In genomic region chr15:85708843-85709242, GRCm38 (mm10) we compare ENCODE assay signal across 7 mouse cellular contexts. TPM values are rescaled to one million over a fixed set of nuclear protein-coding genes. Genes with fewer than 3 reads are reported as not detected.
DNase-seq lines count a peak whose midpoint lies in the region; ATAC-seq and TF ChIP-seq lines count a peak whose summit lies in the region.

No protein-coding gene starts in this region.

- no peak for TF ChIP-seq EP300 in MEL (IDR thresholded peaks at IDR 0.05; ENCODE audit: low read depth in 1 of 2, low read length in 2 of 2)

- 71% methylated on average over 4 of the region's 4 CpGs for WGBS in intestine, embryonic 16.5 days

- intact Hi-C loops in heart, postnatal 10 days (cut with DNase I) = loop anchor here (1.0 kb wide), 1 partner anchor 99 kb away; no protein-coding TSS in a partner anchor
- intact Hi-C loops in heart, postnatal 25 days (cut with DNase I) = loop anchor here (1.0 kb wide), 1 partner anchor 96 kb away; no protein-coding TSS in a partner anchor

- no peak for TF ChIP-seq CTCF in MEL (IDR thresholded peaks at IDR 0.05 in 2 of 3, conservative IDR thresholded peaks at IDR 0.05 in 1 of 3; ENCODE audit: control insufficient read depth in 1 of 3, insufficient read depth in 1 of 3, low read depth in 2 of 3, low read length in 3 of 3, poor library complexity in 1 of 3, severe bottlenecking in 1 of 3)

- ATAC-seq in intestine, embryonic 16.5 days = peak; percentile 26

- H3K9me3 ChIP-seq in MEL (replicated peaks; ENCODE audit: insufficient read depth, low read length) = no peaks in the 10 kb centered on the region
- no peaks in the 10 kb centered on the region for H3K9me3 ChIP-seq in intestine, embryonic 16.5 days (ENCODE audit: control insufficient read depth, low read length)

- no peak overlapping the region for H3K4me2 ChIP-seq in intestine, embryonic 16.5 days (ENCODE audit: low read depth, low read length)

- no peak overlapping the region for H3K27ac ChIP-seq in MEL (ENCODE audit: control insufficient read depth, low read depth, low read length)
- peak overlapping the region; percentile 18; the same call in 1 of the 2 replicates for H3K27ac ChIP-seq in intestine, embryonic 16.5 days (ENCODE audit: low read length)

- no peaks in the 10 kb centered on the region for H3K27me3 ChIP-seq in MEL (ENCODE audit: control insufficient read depth in 1 of 2, insufficient read depth in 2 of 2, low read length in 2 of 2)
- no peaks in the 10 kb centered on the region for H3K27me3 ChIP-seq in intestine, embryonic 16.5 days (replicated peaks; ENCODE audit: control insufficient read depth, insufficient read depth, low read length)

- H3K4me3 ChIP-seq in MEL (ENCODE audit: control insufficient read depth in 1 of 2, insufficient read depth in 1 of 2, low read depth in 2 of 2, low read length in 2 of 2) = no peak overlapping the region
- H3K4me3 ChIP-seq in intestine, embryonic 16.5 days (ENCODE audit: low read length) = no peak overlapping the region

- H3K9ac ChIP-seq in MEL (ENCODE audit: control insufficient read depth, low read depth, low read length, poor library complexity, severe bottlenecking) = no peak overlapping the region
- no peak overlapping the region for H3K9ac ChIP-seq in intestine, embryonic 16.5 days (ENCODE audit: low read depth, low read length)

- peak; percentile 65 to 70 for DNase-seq in heart, postnatal 10 days
- DNase-seq in heart, postnatal 25 days (ENCODE audit: low spot score) = no peak
- DNase-seq in 3134 (ENCODE audit: extremely low read depth, insufficient read length, low spot score) (peak; percentile 72), MEL (ENCODE audit: low read depth, low spot score) (no peak)
- DNase-seq in thymus, postnatal 36 days = no peak
- DNase-seq in spleen, adult 12 weeks (ENCODE audit: low spot score) = no peak

- TF ChIP-seq POLR2A in MEL (IDR thresholded peaks at IDR 0.05; ENCODE audit: control insufficient read depth in 1 of 2, insufficient read depth in 1 of 2, low read depth in 1 of 2, low read length in 2 of 2, poor library complexity in 1 of 2) = no peak

- TF ChIP-seq RAD21 in MEL (IDR thresholded peaks at IDR 0.05; ENCODE audit: low read depth, low read length) = no peak

- no peaks in the 10 kb centered on the region for H3K79me2 ChIP-seq in MEL (ENCODE audit: control insufficient read depth, insufficient read depth, low read length, poor library complexity)

- H3K4me1 ChIP-seq in MEL (ENCODE audit: control insufficient read depth in 1 of 2, insufficient read depth in 2 of 2, low read length in 2 of 2) = no peaks in the 10 kb centered on the region
- H3K4me1 ChIP-seq in intestine, embryonic 16.5 days (ENCODE audit: control insufficient read depth, insufficient read depth, low read length) = peaks cover 17% of the 10 kb centered on the region

- no peaks in the 10 kb centered on the region; a peak in 1 of 4 replicates for H3K36me3 ChIP-seq in MEL (ENCODE audit: control insufficient read depth in 1 of 2, insufficient read depth in 2 of 2, low read length in 2 of 2)
- H3K36me3 ChIP-seq in intestine, embryonic 16.5 days (ENCODE audit: control insufficient read depth, insufficient read depth, low read length) = peaks cover 5% of the 10 kb centered on the region; the same call in 1 of the 2 replicates

TF ChIP-seq in MEL, 35 proteins besides CTCF, POLR2A, EP300 and RAD21:
- TF ChIP-seq KAT2A (conservative IDR thresholded peaks at IDR 0.05; ENCODE audit: low read depth, low read length) (no peak), ELF1 (IDR thresholded peaks at IDR 0.05; ENCODE audit: low read depth, low read length) (no peak), CHD2 (IDR thresholded peaks at IDR 0.05; ENCODE audit: low read length) (no peak), ZMIZ1 (IDR thresholded peaks at IDR 0.05; ENCODE audit: low read depth, low read length) (0 out of 2 replicates have a peak, but pooled peaks have one; percentile 24), ETS1 (IDR thresholded peaks at IDR 0.05; ENCODE audit: low read depth, low read length) (no peak), NRF1 (IDR thresholded peaks at IDR 0.05; ENCODE audit: insufficient read depth, low read depth, low read length, poor library complexity, severe bottlenecking) (no peak), MYC (IDR thresholded peaks at IDR 0.05; ENCODE audit: low read depth, low read length) (no peak), SMC3 (IDR thresholded peaks at IDR 0.05; ENCODE audit: low read depth, low read length) (no peak)
TF ChIP-seq in MEL: peak in this region for 1.

RNA-seq across cellular contexts. Expression of gene Ppara, which starts 25.9 kb away (rescaled TPM):
- total RNA-seq in heart, postnatal 10 days (2021) = 10 to 100 TPM; 39.2 to 52.4 TPM
- total RNA-seq in heart, postnatal 25 days (2021) = 10 to 100 TPM; 44.7 to 58.8 TPM
- 0.27 and 0.29 TPM in 2 replicates for total RNA-seq in MEL (2012; rRNA removed)
- polyA plus RNA-seq in MEL (2012; ENCODE audit: insufficient read depth in 1 of 2, insufficient read length in 2 of 2, low read depth in 1 of 2, low replicate concordance in 2 of 2, missing spikeins in 1 of 2) = under 1 TPM in 1 of 2 experiments, not detected in 1; 0.78 TPM
- 31.0 and 37.6 TPM in 2 replicates for polyA plus RNA-seq in intestine, embryonic 16.5 days (2015; fragmentation: Nextera tagmentation; extraction: Ambion mirVana)

Comparison
In these comparisons a context has a peak if more than half of its experiments do, and no peak if none do; other contexts are left out.
1. DNase-seq: peak in heart, postnatal 10 days (2 of 2) and 3134 (single experiment); none in heart, postnatal 25 days (single experiment), MEL (single experiment), thymus, postnatal 36 days (0 of 2) and spleen, adult 12 weeks (single experiment).
2. RNA of gene Ppara, which starts 25.9 kb away (total RNA-seq): 44.7 to 58.8 TPM in heart, postnatal 25 days and 39.2 to 52.4 TPM in heart, postnatal 10 days; 0.27 to 0.29 TPM in MEL; every median in the first group is over 10 times any median in the second.